Mouse (Mus musculus) right cerebral cortex, postnatal 10 days (tissue): ENCODE results near the gene Ifrd1.
"Not testable (repeated sequence)": the region's sequence is repeated elsewhere in the genome, so short reads cannot be mapped to it uniquely, and the experiment has no call there.

Experiments
- DNase-seq, 2 experiments: peaks; one replicate each; pipeline ENCODE4 v3.0.0; 2021; ENCODE audit warnings: low spot score in 2 of 2

Gene Ifrd1

DNA sequence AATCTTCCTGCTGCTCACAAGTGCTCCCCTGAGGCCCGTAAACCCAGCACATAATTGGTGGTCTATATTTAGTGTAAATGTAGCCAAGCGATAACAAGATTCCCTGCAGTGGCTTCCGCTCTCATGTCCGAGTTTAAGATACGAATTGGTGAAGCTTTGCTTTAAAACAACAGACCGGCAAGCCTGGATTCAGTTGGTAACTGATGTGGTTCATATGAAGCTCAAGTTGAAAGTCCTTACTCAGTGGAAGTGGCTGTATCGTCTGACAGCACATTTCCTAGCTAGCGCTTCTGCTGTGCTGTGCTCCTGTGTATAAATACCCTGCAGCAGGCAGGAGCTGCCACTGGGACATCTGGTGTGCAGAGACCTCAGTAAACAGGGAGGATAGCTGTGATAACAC, 49.0 kb downstream of the Ifrd1 start, which contains the start of gene Lsmem1:
Gene Lsmem1 (minus strand): TSS at position 189 of the 400 bp plus-strand sequence.
- peak; percentile 38 to 53 for DNase-seq

DNA sequence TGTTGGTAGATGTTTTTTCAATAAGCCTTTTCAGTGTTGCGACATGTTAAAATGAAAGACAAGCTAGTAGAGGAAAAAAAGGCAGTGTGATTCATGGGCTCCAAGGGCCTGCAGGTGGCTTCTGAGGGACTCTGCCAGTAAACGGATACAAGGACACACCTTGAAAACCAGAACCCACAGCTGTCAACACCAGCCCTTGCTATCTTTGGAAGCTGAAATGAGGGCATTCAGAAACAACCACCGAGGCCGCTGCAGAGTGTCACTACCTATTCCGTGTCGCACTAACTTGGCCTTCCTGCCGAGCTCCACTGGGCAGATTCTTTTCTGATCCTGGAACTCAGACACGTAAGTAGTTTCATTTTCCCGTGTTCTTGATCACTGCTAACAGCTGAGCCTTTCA, 49.9 kb downstream of the Ifrd1 start:
- DNase-seq: no peak

DNA sequence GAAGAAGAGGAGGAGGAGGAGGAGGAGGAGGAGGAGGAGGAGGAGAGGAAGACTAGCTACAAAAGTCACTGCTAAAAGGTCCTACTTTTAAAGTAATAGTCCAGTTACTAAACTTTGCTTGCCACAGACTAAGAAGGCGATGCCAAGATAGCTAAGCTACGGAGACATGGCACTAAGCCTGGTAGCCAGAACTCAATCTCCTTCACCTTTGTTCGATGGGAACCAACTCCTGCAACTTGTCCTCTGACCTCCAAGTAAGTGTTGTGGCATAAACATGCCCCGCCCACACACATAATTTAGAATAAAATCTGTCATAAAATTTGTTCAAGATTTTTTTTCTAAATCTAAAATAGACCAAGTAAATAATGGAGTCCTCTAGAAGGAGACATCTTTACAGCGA, 50.3 kb downstream of the Ifrd1 start:
- DNase-seq: no peak

DNA sequence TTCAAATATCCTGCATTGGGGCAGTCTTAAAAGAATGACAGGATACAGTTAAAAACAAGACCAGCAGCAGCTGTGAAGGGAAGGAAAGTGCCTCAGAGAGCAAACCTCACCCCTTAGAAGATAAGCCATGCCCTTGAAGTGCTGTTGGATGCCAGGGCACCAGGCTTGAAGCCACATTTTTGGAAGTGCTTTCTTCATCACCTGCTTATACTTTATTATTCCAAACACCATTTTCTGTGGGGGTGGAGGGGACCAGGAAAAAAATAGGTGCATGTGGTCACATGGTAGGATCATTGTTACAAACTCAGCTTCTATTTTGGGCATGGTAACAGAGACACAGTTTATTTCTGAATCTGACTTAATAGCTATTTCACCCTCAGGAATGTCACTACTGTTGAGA, 50.8 kb downstream of the Ifrd1 start:
- no peak for DNase-seq

DNA sequence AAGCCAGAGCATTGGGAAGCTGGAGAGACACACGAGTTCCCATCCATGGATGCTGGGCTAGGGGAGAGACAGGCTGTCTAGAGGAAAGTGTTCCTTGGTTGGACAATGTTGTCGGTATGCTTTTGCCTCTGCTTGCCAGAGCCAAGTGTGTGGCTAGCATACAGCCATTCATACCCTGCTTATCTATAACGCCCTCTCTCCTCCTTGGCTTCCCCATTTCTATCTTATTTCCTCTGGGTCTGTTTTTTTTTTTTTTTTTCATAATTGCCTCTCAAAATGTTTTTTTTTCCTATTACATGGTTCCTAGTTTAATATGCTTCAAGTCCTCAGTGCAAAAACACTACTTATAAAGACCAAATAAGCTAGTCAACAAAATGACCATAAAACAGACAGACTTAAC, 62.8 kb downstream of the Ifrd1 start:
- DNase-seq: no peak

DNA sequence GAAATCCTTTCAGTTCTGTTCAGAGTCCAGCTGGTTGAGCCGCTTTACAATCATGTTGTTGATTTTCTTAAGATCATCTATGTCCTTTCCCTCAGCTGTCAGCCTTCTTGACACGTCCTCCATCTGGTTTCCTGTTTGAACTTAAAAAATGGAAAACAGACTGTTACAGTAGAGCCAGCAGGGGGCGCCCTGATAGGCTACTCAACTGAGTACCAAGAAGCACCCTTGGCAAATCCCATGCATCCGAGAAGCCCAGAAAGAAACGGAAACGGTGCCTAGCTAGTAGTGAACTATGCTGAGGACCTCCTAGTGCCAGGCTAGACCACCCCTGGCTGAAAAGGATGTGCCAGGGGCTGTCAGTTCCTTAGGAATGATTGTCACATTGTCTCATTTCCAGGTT, 71.2 kb downstream of the Ifrd1 start:
- peak in 1 of 2 experiments; percentile 29 for DNase-seq

DNA sequence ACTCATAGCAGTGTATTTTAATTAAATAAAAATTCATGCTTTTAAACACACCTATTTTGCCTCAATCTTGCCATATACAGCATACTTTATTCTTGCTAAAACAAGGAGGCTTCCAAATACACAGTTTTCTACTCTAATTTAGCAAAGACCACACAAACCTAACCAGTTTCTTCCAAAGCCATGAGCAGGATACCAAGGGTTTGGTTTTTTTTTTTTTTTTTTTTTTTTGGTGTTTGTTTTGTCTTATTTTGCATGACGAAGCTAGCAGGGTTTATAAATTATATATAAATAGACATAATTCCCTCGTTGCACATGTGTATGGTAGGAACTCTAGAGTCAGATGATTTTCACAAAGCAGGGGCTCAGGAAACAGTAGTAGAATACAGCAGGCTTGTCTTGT, 72.1 kb downstream of the Ifrd1 start:
- DNase-seq: no peak

DNA sequence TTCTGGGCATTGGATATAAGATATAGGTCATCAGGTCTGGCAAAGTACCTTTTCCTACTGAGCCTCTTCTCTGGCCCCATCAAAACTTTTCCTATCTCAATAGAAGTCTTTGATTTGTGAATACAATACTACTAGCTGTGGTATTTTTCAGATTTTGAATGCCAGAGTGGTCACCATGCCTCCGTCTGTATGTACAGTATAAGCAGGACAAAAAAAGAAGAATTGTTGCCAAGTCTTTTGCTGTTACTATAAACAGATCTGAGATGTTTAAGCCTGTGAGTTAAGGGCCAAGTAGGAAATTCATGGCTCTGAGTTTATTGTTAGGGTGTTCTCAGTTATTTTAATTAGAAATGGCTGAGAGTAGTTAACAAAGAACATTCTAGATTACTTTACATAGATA, 73.1 kb downstream of the Ifrd1 start:
- not testable (repeated sequence) for DNase-seq

DNA sequence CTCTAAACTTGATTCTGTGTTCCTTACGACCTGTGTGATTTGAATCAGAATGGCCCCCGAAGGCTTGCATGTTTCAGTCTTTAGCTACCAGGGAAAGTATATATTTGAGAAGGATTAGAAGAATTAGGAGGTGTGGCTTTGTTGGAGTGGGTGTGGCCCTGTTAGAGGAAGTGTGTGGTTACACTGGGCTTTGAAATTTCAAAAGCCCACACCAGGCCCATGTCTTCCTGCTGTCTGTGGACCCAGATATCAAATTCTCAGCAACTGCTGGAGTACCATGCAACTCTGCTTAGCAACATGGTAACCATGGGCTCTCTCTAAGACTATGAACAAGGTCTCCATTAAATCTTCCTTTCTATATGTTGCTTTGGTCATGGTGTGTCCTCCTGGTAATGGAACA, 76.7 kb downstream of the Ifrd1 start:
- no peak for DNase-seq

DNA sequence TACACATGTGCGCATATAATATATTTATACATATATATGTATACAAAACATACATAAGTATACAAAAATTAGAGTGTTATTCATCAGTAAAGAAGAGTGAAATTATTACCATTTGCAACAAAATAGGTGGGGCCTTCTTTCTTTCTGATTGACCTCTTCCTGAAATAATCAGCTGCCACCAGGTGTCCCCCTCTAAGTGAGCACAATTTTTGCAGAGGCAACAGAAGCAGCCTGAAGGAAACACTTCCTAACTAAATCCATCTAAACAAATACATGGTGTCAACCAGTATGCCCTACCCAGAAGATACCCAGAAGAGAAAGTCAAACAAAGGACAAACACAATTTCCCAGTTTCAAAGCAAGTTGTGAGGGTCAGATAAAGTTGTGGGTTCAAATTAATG, 78.6 kb downstream of the Ifrd1 start:
- DNase-seq: no peak

DNA sequence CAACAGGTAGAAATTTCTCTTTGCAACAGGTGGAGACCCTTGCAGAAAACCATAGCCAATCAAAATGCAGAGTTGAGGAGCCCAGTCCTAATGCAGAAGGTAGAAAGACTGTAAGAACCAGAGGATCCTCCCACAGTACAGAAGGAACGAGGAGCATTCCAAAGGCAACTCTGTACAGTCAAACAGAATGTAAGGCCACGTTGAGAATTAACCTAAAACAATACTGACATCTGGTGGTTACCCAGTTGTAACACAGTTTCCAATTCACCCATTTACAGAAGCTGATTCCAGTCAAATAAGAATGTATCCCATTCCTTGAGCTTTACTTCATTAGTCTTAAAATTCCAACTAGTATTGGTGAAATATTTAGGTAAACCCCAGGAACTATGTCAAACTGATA, 83.7 kb downstream of the Ifrd1 start:
- DNase-seq: no peak

DNA sequence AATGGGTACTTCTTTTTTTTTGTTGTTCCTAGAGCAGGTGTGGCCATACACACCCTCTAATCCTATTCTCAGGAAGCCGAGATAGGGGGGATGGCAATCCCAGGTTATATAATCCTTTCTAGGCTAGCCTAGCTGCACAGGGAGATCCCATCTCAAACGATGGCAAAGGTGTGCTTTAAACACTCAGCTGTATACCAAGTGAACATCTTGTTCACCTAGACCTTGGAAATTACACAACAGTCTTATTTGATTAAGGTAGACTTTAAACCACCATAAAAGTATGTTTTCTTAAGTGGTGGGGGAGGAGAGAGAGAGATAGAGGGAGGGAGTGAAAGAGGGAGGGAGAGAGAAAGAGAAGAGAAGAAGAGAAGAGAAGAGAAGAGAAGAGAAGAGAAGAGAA, 87.5 kb downstream of the Ifrd1 start:
- no peak for DNase-seq

DNA sequence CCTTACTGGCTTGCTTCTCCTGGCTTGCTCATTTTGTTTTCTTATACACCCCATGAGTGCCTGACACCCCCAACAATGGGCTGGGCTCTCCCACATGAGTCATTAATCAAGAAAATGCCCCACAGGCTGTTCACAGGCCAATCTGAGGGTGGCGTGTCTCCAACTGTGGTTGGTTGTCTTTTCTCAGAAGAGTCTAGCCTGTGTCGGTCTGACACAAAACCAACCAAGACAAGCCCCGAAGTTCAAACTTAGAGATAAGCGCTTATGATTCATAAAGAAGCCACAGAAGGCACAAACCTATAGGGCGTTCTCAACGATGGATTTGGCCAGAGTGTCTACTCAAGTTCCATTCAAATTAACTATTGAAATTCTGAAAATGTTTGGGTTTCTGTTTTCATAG, 94.1 kb downstream of the Ifrd1 start:
- DNase-seq: no peak

DNA sequence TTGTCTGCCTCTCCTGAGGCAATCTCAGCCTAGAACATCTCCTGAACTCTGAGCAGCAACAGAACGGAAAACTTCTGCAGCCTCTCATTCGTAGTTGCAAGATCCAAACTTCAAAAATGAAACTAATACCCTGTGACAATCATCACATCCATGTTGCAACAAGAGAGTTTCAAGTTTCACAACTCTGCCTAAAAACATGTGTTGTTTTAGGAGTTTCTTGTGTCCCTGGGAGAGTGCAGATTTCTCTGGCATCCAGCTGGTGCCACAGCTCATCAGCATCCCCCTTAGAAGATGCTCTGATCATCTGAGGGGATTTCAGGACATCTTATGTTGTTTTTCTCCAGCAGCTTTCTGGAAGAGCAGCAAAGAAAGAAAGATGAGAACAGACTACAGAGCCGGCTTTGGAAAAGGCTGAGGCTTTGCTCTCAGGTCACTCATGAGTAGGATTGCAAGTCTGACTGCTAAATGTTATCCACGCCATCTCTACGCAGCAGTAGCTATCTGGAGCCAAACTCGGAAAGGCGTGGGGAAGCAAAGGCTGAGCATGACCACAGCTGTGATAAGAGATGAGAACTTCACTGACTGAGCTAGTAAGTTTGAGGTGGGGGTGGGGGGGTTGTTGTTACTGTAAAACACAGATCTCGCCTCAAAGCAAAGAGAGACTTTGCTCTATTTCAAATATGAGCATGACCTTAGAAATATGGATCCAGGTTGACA, 95.8 kb downstream of the Ifrd1 start:
- no peak for DNase-seq
